Mouse (Mus musculus): ENCODE measurements around the gene Ankrd31.

DNA sequence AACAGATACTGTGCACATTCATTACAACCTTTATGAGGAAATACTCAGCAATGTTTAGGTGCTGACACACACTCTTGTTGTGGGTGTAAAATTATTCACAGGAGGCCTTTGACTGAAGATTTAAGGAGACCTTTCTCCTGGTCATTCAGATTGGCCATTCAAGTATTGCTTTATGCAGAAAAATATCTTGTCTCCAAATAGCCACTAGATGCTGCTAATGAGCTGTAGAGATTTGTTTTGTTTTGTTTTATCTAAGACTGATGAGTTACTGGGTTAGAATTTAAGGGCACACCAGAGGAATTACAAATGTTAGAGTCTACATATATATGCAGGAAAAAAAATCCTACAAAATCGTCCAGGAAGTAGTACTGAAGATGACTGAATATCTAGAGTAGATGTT, 12.9 kb upstream of the Ankrd31 start:
- TF ChIP-seq POLR2A (IDR thresholded peaks at IDR 0.05; ENCODE audit: borderline replicate concordance, insufficient read depth, low read length) (no peak), CTCF (IDR thresholded peaks at IDR 0.05; ENCODE audit: borderline replicate concordance, insufficient read depth, low read depth, low read length) (no peak)

All from cerebellum, adult 2 months (tissue).